Mouse (Mus musculus): ENCODE data around the gene Nelfb. TPM values are rescaled to one million over a fixed set of nuclear protein-coding genes. Genes with fewer than 3 reads are reported as not detected.

Gene Nelfb
- polyA plus RNA-seq, 1 experiment: 65.6 TPM

Other genes starting within 250 kb of the Nelfb start
- gene Dph7, start 249.1 kb downstream of the Nelfb start, polyA plus RNA-seq (2012; rRNA removed): 36.3 and 36.4 TPM in 2 replicates
- 126 and 127 TPM in 2 replicates for gene Mrpl41, start 236.4 kb downstream of the Nelfb start, polyA plus RNA-seq (2012; rRNA removed)
- gene Pnpla7, start 235.5 kb downstream of the Nelfb start, polyA plus RNA-seq (2012; rRNA removed): 17.4 and 21.3 TPM in 2 replicates
- 638 and 695 TPM in 2 replicates for gene Nsmf, start 157.1 kb downstream of the Nelfb start, polyA plus RNA-seq (2012; rRNA removed)
- gene Entpd8, start 131.2 kb downstream of the Nelfb start, polyA plus RNA-seq (2012; rRNA removed): 0.08 TPM in 1 of 2 replicates, not detected in the other
- not detected in 2 replicates for gene Noxa1, start 116.3 kb downstream of the Nelfb start, polyA plus RNA-seq (2012; rRNA removed)
- gene Nrarp, start 30.7 kb downstream of the Nelfb start, polyA plus RNA-seq (2012; rRNA removed): 38.7 and 39.1 TPM in 2 replicates
- gene Tor4a, start 14.6 kb downstream of the Nelfb start, polyA plus RNA-seq (2012; rRNA removed): 2.6 and 3.0 TPM in 2 replicates
- gene Stpg3, start 3.1 kb upstream of the Nelfb start, polyA plus RNA-seq (2012; rRNA removed): 0.06 and 0.15 TPM in 2 replicates
- gene Fam166a, start 7.3 kb upstream of the Nelfb start, polyA plus RNA-seq (2012; rRNA removed): 0.16 and 0.19 TPM in 2 replicates
- gene Tubb4b, start 13.2 kb upstream of the Nelfb start, polyA plus RNA-seq (2012; rRNA removed): 499 and 548 TPM in 2 replicates
- gene Slc34a3, start 22.9 kb upstream of the Nelfb start, polyA plus RNA-seq (2012; rRNA removed): 0.08 and 0.15 TPM in 2 replicates
- not detected in 2 replicates for gene Rnf224, start 25.3 kb upstream of the Nelfb start, polyA plus RNA-seq (2012; rRNA removed)
- 248 and 300 TPM in 2 replicates for gene Rnf208, start 30.8 kb upstream of the Nelfb start, polyA plus RNA-seq (2012; rRNA removed)
- gene Cysrt1, start 31.0 kb upstream of the Nelfb start, polyA plus RNA-seq (2012; rRNA removed): 0.24 and 0.53 TPM in 2 replicates
- 15.8 and 16.4 TPM in 2 replicates for gene AL732309.1, start 35.4 kb upstream of the Nelfb start, polyA plus RNA-seq (2012; rRNA removed)
- gene Tmem203, start 44.0 kb upstream of the Nelfb start, polyA plus RNA-seq (2012; rRNA removed): 29.8 and 31.1 TPM in 2 replicates
- 13.5 and 18.9 TPM in 2 replicates for gene Tprn, start 51.1 kb upstream of the Nelfb start, polyA plus RNA-seq (2012; rRNA removed)
- gene Ssna1, start 60.9 kb upstream of the Nelfb start, polyA plus RNA-seq (2012; rRNA removed): 75.4 and 86.0 TPM in 2 replicates
- 69.9 and 79.0 TPM in 2 replicates for gene Anapc2, start 61.0 kb upstream of the Nelfb start, polyA plus RNA-seq (2012; rRNA removed)
- not detected in 2 replicates for gene Tmem210, start 76.7 kb upstream of the Nelfb start, polyA plus RNA-seq (2012; rRNA removed)
- gene Lrrc26, start 78.4 kb upstream of the Nelfb start, polyA plus RNA-seq (2012; rRNA removed): 0.15 TPM in 1 of 2 replicates, not detected in the other
- gene Grin1, start 107.7 kb upstream of the Nelfb start, polyA plus RNA-seq (2012; rRNA removed): 313 and 325 TPM in 2 replicates
- gene Man1b1, start 120.8 kb upstream of the Nelfb start, polyA plus RNA-seq (2012; rRNA removed): 31.1 and 31.8 TPM in 2 replicates
- gene Dpp7, start 144.9 kb upstream of the Nelfb start, polyA plus RNA-seq (2012; rRNA removed): 62.5 and 63.9 TPM in 2 replicates
- 15.0 and 17.9 TPM in 2 replicates for gene Uap1l1, start 154.2 kb upstream of the Nelfb start, polyA plus RNA-seq (2012; rRNA removed)
- 3.9 and 5.3 TPM in 2 replicates for gene Sapcd2, start 160.8 kb upstream of the Nelfb start, polyA plus RNA-seq (2012; rRNA removed)
- 14.1 and 19.3 TPM in 2 replicates for gene Entpd2, start 184.4 kb upstream of the Nelfb start, polyA plus RNA-seq (2012; rRNA removed)
- gene Npdc1, start 187.9 kb upstream of the Nelfb start, polyA plus RNA-seq (2012; rRNA removed): 383 and 426 TPM in 2 replicates
- 0.40 and 0.67 TPM in 2 replicates for gene Fut7, start 211.8 kb upstream of the Nelfb start, polyA plus RNA-seq (2012; rRNA removed)
- gene Abca2, start 217.2 kb upstream of the Nelfb start, polyA plus RNA-seq (2012; rRNA removed): 107 TPM in 2 replicates
- gene Clic3, start 245.3 kb upstream of the Nelfb start, polyA plus RNA-seq (2012; rRNA removed): 0.42 and 1.4 TPM in 2 replicates
- 110 and 114 TPM in 2 replicates for gene Paxx, start 249.6 kb upstream of the Nelfb start, polyA plus RNA-seq (2012; rRNA removed)